Mouse (Mus musculus) CH12.LX (cell line): ENCODE data around the gene Lifr. TPM values are rescaled to one million over a fixed set of nuclear protein-coding genes. Genes with fewer than 3 reads are reported as not detected.

Experiments
- DNase-seq: peaks from one replicate; pipeline ENCODE4 v3.0.0-alpha.2; 2013; ENCODE audit errors: extremely low read depth
- H3K27ac ChIP-seq: 2 replicates; pipeline ENCODE4 v1.5.1; 2012; ENCODE audit warnings: low read depth, mild to moderate bottlenecking, control low read depth, moderate library complexity; ENCODE audit not compliant: insufficient read depth
- H3K27me3 ChIP-seq: replicated peaks from 2 replicates; pipeline ENCODE3; 2012; ENCODE audit warnings: inconsistent platforms
- H3K36me3 ChIP-seq, 2 experiments: replicated peaks in 1 of 2; 2 replicates each; pipeline versions ENCODE3 to v1.6.1; 2012; ENCODE audit warnings: inconsistent platforms in 1 of 2, low read length in 1 of 2, mild to moderate bottlenecking in 1 of 2, mixed read lengths in 1 of 2, moderate library complexity in 1 of 2; ENCODE audit not compliant: control insufficient read depth in 1 of 2, insufficient read depth in 1 of 2
- H3K4me1 ChIP-seq, 2 experiments: 2 replicates each; pipeline ENCODE4 v1.6.1; 2012; ENCODE audit warnings: inconsistent platforms in 1 of 2, moderate library complexity in 1 of 2; ENCODE audit not compliant: insufficient read depth in 2 of 2, control insufficient read depth in 1 of 2
- H3K4me2 ChIP-seq: 2 replicates; pipeline ENCODE4 v1.6.1; 2012; ENCODE audit warnings: low read depth, mild to moderate bottlenecking, control low read depth; ENCODE audit not compliant: poor library complexity, insufficient read depth, severe bottlenecking
- H3K4me3 ChIP-seq, 3 experiments: fragments of 150-350 bp in 1 of 3; sonication (generic) in 1 of 3; replicated peaks in 1 of 3; 2 replicates each; pipeline versions ENCODE3 to v1.5.1; 2011 to 2012; ENCODE audit warnings: low read depth in 2 of 3, low read length in 2 of 3, mild to moderate bottlenecking in 2 of 3, moderate library complexity in 2 of 3, control low read depth in 1 of 3, improper control_type of control experiment in 1 of 3, inconsistent platforms in 1 of 3, mixed read lengths in 1 of 3; ENCODE audit not compliant: poor library complexity in 1 of 3
- H3K79me2 ChIP-seq: replicated peaks from 2 replicates; pipeline ENCODE4 v1.6.1; 2012; ENCODE audit warnings: mild to moderate bottlenecking, moderate library complexity; ENCODE audit not compliant: control insufficient read depth, poor library complexity, insufficient read depth, severe bottlenecking; ENCODE audit errors: extremely low read depth
- H3K9ac ChIP-seq: 2 replicates; pipeline ENCODE4 v1.6.1; 2012; ENCODE audit warnings: low read depth, mild to moderate bottlenecking, control low read depth, moderate library complexity; ENCODE audit not compliant: insufficient read depth
- H3K9me3 ChIP-seq: replicated peaks from 2 replicates; pipeline ENCODE3; 2012; ENCODE audit warnings: low read length, inconsistent platforms, mixed read lengths
- BHLHE40 ChIP-seq: IDR thresholded peaks from 2 replicates; pipeline ENCODE4 v1.6.1; 2011; ENCODE audit warnings: mild to moderate bottlenecking, low read depth, low read length, improper control_type of control experiment
- CHD1 ChIP-seq: IDR thresholded peaks from 2 replicates; pipeline ENCODE4 v1.6.1; 2012; ENCODE audit warnings: low read depth, low read length, improper control_type of control experiment, inconsistent platforms
- CHD2 ChIP-seq: IDR thresholded peaks from 2 replicates; pipeline ENCODE4 v1.6.1; 2011; ENCODE audit warnings: low read length, improper control_type of control experiment
- CTCF ChIP-seq, 2 experiments: IDR thresholded peaks in 1 of 2; conservative IDR thresholded peaks in 1 of 2; 2 replicates each; pipeline ENCODE4 v1.5.1; 2011 to 2012; ENCODE audit warnings: low read depth in 2 of 2, low read length in 2 of 2, improper control_type of control experiment in 1 of 2, inconsistent platforms in 1 of 2, mild to moderate bottlenecking in 1 of 2, moderate library complexity in 1 of 2
- E2F4 ChIP-seq: IDR thresholded peaks from 2 replicates; pipeline ENCODE4 v1.6.1; 2011; ENCODE audit warnings: low read depth, low read length, improper control_type of control experiment; ENCODE audit not compliant: insufficient replicate concordance
- ELF1 ChIP-seq: IDR thresholded peaks from 2 replicates; pipeline ENCODE4 v1.6.1; 2014; ENCODE audit warnings: low read depth, mild to moderate bottlenecking, inconsistent platforms, low read length, improper control_type of control experiment
- EP300 ChIP-seq: IDR thresholded peaks from 2 replicates; pipeline ENCODE4 v1.6.1; 2011; ENCODE audit warnings: low read length, improper control_type of control experiment
- ETS1 ChIP-seq: conservative IDR thresholded peaks from 2 replicates; pipeline ENCODE4 v1.6.1; 2012; ENCODE audit warnings: low read depth, mild to moderate bottlenecking, inconsistent platforms, low read length, improper control_type of control experiment, moderate library complexity
- JUN ChIP-seq: IDR thresholded peaks from 2 replicates; pipeline ENCODE4 v1.6.1; 2011; ENCODE audit warnings: low read depth, mild to moderate bottlenecking, low read length, improper control_type of control experiment, moderate library complexity; ENCODE audit not compliant: insufficient read depth
- JUND ChIP-seq: conservative IDR thresholded peaks from 2 replicates; pipeline ENCODE4 v1.6.1; 2011; ENCODE audit warnings: low read depth, low read length, improper control_type of control experiment
- KAT2A ChIP-seq: IDR thresholded peaks from 2 replicates; pipeline ENCODE4 v1.6.1; 2012; ENCODE audit warnings: low read length, improper control_type of control experiment, inconsistent platforms; ENCODE audit not compliant: insufficient replicate concordance
- MAZ ChIP-seq: IDR thresholded peaks from 2 replicates; pipeline ENCODE4 v1.6.1; 2012; ENCODE audit warnings: low read depth, mild to moderate bottlenecking, inconsistent platforms, low read length, improper control_type of control experiment, moderate library complexity
- PAX5 ChIP-seq: IDR thresholded peaks from 2 replicates; pipeline ENCODE4 v1.6.1; 2012; ENCODE audit warnings: low read length, inconsistent platforms, mixed read lengths
- POLR2A ChIP-seq: IDR thresholded peaks from 2 replicates; pipeline ENCODE4 v1.6.1; 2011; ENCODE audit warnings: low read depth, mild to moderate bottlenecking, improper control_type of control experiment, low read length
- POLR2AphosphoS2 ChIP-seq: IDR thresholded peaks from 2 replicates; pipeline ENCODE4 v1.6.1; 2011; ENCODE audit warnings: low read depth, low read length, improper control_type of control experiment
- RAD21 ChIP-seq: IDR thresholded peaks from 2 replicates; pipeline ENCODE4 v1.6.1; 2011; ENCODE audit warnings: low read depth, mild to moderate bottlenecking, low read length, improper control_type of control experiment, moderate library complexity
- SMC3 ChIP-seq: IDR thresholded peaks from 2 replicates; pipeline ENCODE4 v1.6.1; 2011; ENCODE audit warnings: low read depth, low read length, improper control_type of control experiment
- TBP ChIP-seq: conservative IDR thresholded peaks from 2 replicates; pipeline ENCODE4 v1.6.1; 2011; ENCODE audit warnings: low read depth, low read length, improper control_type of control experiment
- TCF12 ChIP-seq: IDR thresholded peaks from 2 replicates; pipeline ENCODE4 v1.6.1; 2014; ENCODE audit warnings: low read depth, mild to moderate bottlenecking, inconsistent platforms, low read length, improper control_type of control experiment
- UBTF ChIP-seq: IDR thresholded peaks from 2 replicates; pipeline ENCODE4 v1.6.1; 2012; ENCODE audit warnings: low read depth, mild to moderate bottlenecking, inconsistent platforms, low read length, improper control_type of control experiment, moderate library complexity
- USF1 ChIP-seq: IDR thresholded peaks from 2 replicates; pipeline ENCODE4 v1.6.1; 2014; ENCODE audit warnings: low read depth, mild to moderate bottlenecking, inconsistent platforms, low read length, improper control_type of control experiment
- ZC3H11A ChIP-seq: IDR thresholded peaks from 2 replicates; pipeline ENCODE4 v1.6.1; 2012; ENCODE audit warnings: low read depth, mild to moderate bottlenecking, inconsistent platforms, low read length, improper control_type of control experiment
- ZKSCAN1 ChIP-seq: IDR thresholded peaks from 2 replicates; pipeline ENCODE4 v1.6.1; 2012; ENCODE audit warnings: low read depth, inconsistent platforms, low read length, improper control_type of control experiment, borderline replicate concordance
- ZMIZ1 ChIP-seq: IDR thresholded peaks from 2 replicates; pipeline ENCODE4 v1.6.1; 2012; ENCODE audit warnings: low read depth, mild to moderate bottlenecking, inconsistent platforms, low read length, improper control_type of control experiment
- ZNF384 ChIP-seq: IDR thresholded peaks from 2 replicates; pipeline ENCODE4 v1.6.1; 2012; ENCODE audit warnings: low read depth, low read length, improper control_type of control experiment, inconsistent platforms
- dilution Hi-C: fragments of 300-500 bp; cut with MboI; formaldehyde crosslinking; loops from 2 replicates; pipeline ENCODE4 v1.14.3; 2020; ENCODE audit warnings: low sequenced_read_pairs; ENCODE audit not compliant: extremely low pct_unique_long_range_greater_than_20kb, extremely low pct_ligation_motif_present
- in situ Hi-C: fragments of 300-500 bp; cut with MboI; formaldehyde crosslinking; loops from 3 replicates; pipeline ENCODE4 v1.14.3; 2019; ENCODE audit warnings: low sequenced_read_pairs, low pct_ligation_motif_present, low pct_unique_long_range_greater_than_20kb, mixed read lengths
- polyA plus RNA-seq: library from polyadenylated mRNA; unstranded; fragments of >175 nt; gene quantifications from 2 replicates; pipeline ENCODE4 v1.2.1, GENCODE M21; 2012; ENCODE audit warnings: low read depth; ENCODE audit not compliant: insufficient read length
- total RNA-seq, 2 experiments: library from RNA; depleted of rRNA; stranded (reverse); fragments of 300-350 nt in 1 of 2; fragments of >200 nt in 1 of 2; gene quantifications; 2 replicates each; pipeline ENCODE4 v1.2.3; 2012 to 2014

Gene Lifr
- total and polyA plus RNA-seq, 3 experiments = 0.03 TPM; not detected in 2

DNA sequence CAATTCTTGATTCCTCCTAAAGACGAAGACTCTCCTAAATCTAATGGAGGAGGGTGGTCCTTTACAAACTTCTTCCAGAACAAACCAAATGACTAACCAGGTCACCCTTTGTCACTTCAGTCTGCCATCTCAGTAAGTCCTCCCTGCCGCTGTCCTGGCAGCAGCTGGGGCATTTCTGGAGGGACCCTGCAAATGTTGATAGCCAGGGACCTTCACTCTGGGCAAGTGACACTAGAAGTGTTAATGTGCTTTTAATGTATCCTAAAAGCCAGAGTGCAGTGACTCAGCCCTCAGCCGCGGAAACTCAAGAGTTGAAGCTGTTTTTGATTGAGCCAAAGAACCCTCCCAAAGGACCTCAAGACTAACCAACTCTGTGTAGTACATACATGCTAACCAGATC, 100.7 kb downstream of the Lifr start:
- H3K4me1 ChIP-seq = 0 out of 4 replicates have a peak, but pooled peaks cover 2 to 3% of the 10 kb centered on the region in 2 experiments
- H3K9me3 ChIP-seq = no peaks in the 10 kb centered on the region
- H3K27ac ChIP-seq = no peak overlapping the region
- H3K9ac ChIP-seq = no peak overlapping the region
- no peak overlapping the region for H3K4me2 ChIP-seq
- dilution Hi-C loops = no loop called here
- TF ChIP-seq ELF1 (no peak), ZKSCAN1 (no peak), SMC3 (no peak), EP300 (no peak), CHD1 (no peak), TBP (no peak), ETS1 (no peak), BHLHE40 (no peak), CTCF (conservative IDR thresholded peaks at IDR 0.05 in 1 of 2, IDR thresholded peaks at IDR 0.05 in 1 of 2; ENCODE audit: low read depth in 2 of 2, low read length in 2 of 2) (no peak), UBTF (no peak), PAX5 (no peak), RAD21 (no peak), E2F4 (no peak), CHD2 (no peak), ZMIZ1 (no peak)
- H3K79me2 ChIP-seq = no peaks in the 10 kb centered on the region
- H3K36me3 ChIP-seq = no peaks in the 10 kb centered on the region
- peaks cover 82% of the 10 kb centered on the region for H3K27me3 ChIP-seq
- no peak for DNase-seq
- H3K4me3 ChIP-seq = no peak overlapping the region
- in situ Hi-C loops = no loop called here

DNA sequence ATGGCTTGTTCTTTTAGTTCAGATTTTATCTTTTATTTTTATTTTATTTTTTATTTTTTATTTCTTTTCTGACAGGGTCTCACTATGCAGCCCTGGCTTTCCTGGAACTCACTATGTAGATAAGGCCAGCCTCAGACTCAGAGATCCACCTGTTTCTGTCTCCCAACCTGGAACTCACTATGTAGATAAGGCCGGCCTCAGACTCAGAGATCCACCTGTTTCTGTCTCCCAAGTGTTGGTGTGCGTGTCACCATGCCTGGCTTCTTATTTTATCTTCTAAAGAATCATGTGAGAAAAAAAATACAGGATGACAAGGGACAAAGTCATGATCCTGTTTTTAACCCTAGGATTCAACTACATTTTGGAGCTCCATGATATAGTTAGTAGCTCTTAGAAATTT, 102.2 kb downstream of the Lifr start:
- Histone ChIP-seq H3K4me2 (no peak overlapping the region), H3K79me2 (no peaks in the 10 kb centered on the region), H3K4me1 (0 out of 4 replicates have a peak, but pooled peaks cover 2% of the 10 kb centered on the region in 2 experiments), H3K27ac (no peak overlapping the region), H3K4me3 (no peak overlapping the region), H3K27me3 (peaks cover 83% of the 10 kb centered on the region), H3K36me3 (no peaks in the 10 kb centered on the region), H3K9me3 (no peaks in the 10 kb centered on the region), H3K9ac (no peak overlapping the region)
- in situ Hi-C loops (no loop called here), dilution Hi-C loops (no loop called here)
- DNase-seq = no peak
- TF ChIP-seq ZNF384 (no peak), JUN (no peak), POLR2A (no peak), KAT2A (no peak), USF1 (no peak), TCF12 (no peak), MAZ (no peak), CHD1 (no peak), RAD21 (no peak), TBP (no peak), JUND (no peak), ZC3H11A (no peak), UBTF (no peak), ZKSCAN1 (no peak), EP300 (no peak), CHD2 (no peak), POLR2AphosphoS2 (no peak)
